Mouse (Mus musculus): ENCODE data around the gene Zfp423. TPM values are rescaled to one million over a fixed set of nuclear protein-coding genes. Genes with fewer than 3 reads are reported as not detected.
A peak's percentile ranks its signal among the peaks of the same experiment; 100 is the strongest.

Gene Zfp423
- total RNA-seq, 2 experiments from 2014 or later = 25.4 to 32.6 TPM

DNA sequence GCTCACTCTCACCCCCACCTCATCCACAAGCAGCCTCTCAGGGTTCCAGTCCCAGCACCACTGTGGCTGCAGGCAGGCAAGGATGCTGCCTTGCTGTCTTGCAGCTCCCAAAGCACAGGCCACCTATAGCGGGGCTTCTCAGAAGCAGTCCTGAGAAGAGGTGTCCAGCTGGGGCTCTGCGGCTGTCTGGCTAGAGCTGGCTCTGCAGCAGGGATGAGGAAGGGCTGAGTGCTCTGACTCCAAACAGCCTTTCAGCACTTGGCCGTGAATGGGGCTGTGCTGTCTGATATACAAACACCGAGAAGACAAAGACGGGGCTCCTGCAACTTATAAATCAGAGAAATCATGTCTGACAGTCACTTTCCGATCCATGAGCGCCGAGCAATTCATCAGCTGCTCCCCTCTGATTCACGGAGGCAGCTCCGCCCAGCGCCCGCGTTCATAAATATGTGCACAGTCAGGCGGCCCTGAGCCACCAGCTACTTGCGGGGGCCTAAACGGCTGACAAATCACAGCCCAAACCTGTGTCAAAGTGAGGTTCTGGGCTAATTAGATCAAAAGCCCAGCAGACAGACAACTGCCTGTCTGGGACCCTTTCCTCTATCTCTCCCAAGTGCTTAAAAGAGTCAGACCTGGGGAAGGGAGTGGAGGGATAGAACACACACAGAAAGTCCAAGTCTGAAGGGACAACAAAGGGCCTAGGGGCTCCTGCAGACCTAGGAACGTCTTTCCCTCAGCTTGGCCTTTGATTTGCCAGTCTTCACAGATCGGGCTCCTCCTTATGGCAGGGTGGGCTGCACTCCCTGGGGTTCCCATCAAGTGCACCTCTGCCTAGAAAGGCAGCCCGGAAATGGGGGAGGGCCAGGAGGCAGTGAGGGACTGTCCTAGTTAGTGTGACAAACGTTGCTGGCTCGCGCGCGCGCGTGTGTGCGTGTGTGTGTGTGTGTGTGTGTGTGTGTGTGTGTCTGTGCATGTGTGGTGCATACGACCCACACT, 269.0 kb downstream of the Zfp423 start:
- Histone ChIP-seq H3K4me3 (no peak overlapping the region; the same call in 1 of the 2 replicates), H3K27ac (peak overlapping the region; percentile 36; the same call in 1 of the 2 replicates)
- intact Hi-C loops (cut with DNase I) = no loop called here
- no peak for TF ChIP-seq CTCF (IDR thresholded peaks at IDR 0.05)
- DNase-seq (ENCODE audit: extremely low spot score in 1 of 2, low spot score in 2 of 2) = peak in 1 of 2 experiments; percentile 32

DNA sequence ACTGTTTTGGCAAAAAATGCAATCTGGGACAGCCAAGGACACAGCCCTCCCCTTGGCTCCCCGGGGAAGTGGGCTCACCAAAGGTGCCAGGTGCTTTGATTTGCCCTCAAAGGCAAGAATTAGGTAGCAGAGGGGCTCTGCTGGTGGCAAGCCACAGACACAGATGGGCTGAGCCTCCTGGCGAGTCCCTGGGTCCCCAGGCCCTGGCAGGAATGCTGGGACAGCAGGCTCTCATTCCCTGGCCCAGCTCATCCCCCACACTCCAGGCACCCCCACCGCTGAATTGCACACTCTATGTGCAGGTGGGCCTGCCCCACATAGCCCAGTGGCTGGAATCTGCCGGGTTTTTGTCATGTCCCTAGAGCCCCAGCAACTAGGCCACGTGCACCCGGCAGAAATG, 270.2 kb downstream of the Zfp423 start:
- intact Hi-C loops (cut with DNase I) = no loop called here
- no peak for DNase-seq (ENCODE audit: extremely low spot score in 1 of 2, low spot score in 2 of 2)
- H3K27ac ChIP-seq = no peak overlapping the region
- TF ChIP-seq CTCF (IDR thresholded peaks at IDR 0.05) = no peak
- H3K4me3 ChIP-seq = no peak overlapping the region

DNA sequence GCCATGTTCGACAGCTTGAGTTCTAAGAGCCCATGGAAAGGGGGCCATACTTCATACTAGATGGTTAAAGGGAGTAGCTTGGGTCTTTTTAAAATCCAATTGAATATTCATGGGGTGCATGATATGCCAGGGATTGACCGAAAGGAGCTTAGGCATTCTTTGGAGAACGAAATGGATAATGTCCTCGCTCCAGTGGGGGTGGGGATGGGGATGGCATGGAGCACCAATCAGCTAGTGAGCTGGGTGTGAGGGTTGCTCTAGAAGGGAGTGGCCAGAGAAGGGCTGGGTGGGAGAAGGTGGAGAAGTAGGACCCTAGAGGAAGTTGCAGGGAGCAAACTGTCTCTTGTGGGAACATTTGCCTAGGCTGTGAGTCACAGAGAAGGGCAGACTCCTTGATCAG, 271.0 kb downstream of the Zfp423 start:
- no peak for DNase-seq (ENCODE audit: extremely low spot score in 1 of 2, low spot score in 2 of 2)
- intact Hi-C loops (cut with DNase I) = no loop called here
- H3K4me3 ChIP-seq = no peak overlapping the region
- TF ChIP-seq CTCF (IDR thresholded peaks at IDR 0.05) = no peak
- H3K27ac ChIP-seq = no peak overlapping the region

DNA sequence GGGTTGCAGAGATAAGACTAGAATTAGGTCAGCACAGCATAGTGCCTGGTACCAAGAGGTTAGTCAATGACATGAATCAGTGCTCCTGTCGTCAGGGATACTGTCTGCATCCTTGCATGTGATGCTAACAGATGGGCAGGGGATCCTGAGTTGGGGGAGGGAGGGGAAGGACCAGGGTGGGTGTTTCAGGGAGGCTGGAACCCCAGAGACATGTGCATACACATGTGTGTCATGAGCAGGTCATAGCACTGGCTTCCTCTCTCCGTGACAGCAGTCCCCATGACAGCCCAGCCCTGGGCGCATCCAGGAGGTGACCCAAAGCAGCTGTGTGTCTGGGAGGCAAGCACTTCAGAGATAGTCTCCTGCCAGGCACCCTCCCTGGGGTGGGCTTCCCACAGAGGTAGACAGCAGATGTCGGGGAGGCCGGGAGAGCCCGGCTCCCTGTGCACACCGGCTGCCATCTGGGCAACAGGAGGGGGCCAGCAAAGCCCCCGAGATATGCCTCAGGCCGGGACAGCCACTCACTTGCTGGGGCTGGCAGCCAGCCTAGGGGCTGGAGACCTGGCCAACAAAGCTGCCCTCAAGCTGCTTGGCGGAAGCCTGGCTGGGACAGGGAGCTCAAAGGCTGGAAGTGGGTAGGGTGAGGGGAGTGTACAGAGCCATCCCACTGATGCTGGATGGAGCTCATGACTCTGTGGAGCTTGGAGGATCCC, 272.3 kb downstream of the Zfp423 start:
- Histone ChIP-seq H3K4me3 (no peak overlapping the region), H3K27ac (no peak overlapping the region)
- intact Hi-C loops (cut with DNase I) = no loop called here
- DNase-seq (ENCODE audit: extremely low spot score in 1 of 2, low spot score in 2 of 2) = no peak
- TF ChIP-seq CTCF (IDR thresholded peaks at IDR 0.05) = no peak

DNA sequence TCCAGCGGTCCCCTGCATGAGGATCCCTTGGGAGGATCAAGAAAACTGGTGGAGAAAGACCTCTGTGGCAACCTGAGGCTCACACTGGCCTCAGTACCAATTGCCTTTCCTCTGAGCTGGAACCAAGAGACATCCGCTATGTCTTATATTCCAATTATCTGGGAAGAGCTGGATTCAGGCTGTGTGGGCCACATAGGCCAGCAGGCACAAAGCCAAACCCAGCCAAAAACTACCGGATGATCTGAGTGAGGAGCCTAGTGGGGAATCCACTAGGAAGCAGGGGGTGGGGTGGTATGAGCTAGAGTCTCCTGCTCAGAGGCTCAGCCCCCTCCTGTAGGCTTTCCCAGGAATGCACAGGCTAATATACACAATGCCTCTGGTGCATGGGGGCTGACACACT, 273.4 kb downstream of the Zfp423 start:
- DNase-seq (ENCODE audit: extremely low spot score in 1 of 2, low spot score in 2 of 2) = no peak
- intact Hi-C loops (cut with DNase I) = no loop called here
- no peak for TF ChIP-seq CTCF (IDR thresholded peaks at IDR 0.05)
- Histone ChIP-seq H3K27ac (no peak overlapping the region), H3K4me3 (no peak overlapping the region)

DNA sequence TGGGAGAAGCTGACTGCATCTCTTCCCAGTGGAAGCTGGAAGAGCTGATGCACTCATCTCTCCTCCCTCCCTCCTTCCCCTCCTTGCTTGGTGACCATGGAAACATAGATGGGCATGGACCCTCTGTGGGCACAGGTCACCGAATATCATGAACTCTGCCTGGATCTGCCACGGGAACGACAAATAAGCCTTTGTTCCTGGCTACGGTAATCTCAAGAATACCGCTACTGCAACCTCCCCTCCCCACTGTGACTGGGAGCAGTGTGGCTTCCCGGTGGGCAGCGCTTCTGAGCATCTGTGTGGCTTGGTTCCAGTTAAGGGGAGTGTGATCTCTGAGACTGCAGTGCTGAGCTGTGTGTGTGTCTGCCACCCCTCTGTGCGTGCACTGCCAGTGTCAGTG, 274.0 kb downstream of the Zfp423 start:
- Histone ChIP-seq H3K27ac (no peak overlapping the region), H3K4me3 (no peak overlapping the region)
- TF ChIP-seq CTCF (IDR thresholded peaks at IDR 0.05) = no peak
- DNase-seq (ENCODE audit: extremely low spot score in 1 of 2, low spot score in 2 of 2) = no peak
- intact Hi-C loops (cut with DNase I) = no loop called here

DNA sequence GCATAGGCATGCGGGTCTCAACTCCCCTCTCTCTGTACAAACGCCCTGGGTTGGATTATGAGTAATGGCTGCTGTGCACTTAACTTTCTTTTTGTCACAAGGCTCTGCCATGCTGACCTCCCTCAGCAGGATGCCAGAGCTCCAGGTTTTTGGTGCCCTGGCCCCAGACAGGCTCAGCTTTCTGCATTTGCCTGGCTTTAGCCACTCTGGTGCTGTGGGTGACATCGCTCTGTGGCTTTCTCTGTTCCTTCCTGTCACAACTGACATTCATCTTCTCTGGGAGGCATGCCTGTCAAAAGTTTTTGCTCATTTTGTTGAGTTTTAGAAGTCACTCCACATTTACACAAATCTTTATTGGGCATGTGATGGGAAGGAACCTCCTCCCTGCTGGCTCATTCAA, 277.3 kb downstream of the Zfp423 start:
- intact Hi-C loops (cut with DNase I) = no loop called here

DNA sequence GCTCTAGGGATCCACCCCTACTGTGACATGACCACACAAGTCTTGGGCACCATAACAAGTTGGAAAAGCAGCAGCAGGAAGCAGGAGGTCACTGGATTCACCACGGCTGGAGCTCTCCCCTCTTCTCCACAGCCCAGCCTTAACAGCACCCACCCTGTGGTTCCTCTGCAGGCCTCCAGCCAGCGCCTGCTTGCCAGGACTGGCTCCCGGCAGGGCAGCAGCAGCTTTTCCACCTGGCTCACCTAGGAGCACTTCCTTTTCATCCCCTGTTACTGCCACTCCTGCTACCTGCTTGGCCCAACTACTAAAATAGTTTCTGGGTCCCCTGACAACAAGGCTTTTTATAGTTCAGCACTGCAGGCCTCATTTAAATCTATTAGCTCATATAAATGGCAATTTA, 279.4 kb downstream of the Zfp423 start:
- intact Hi-C loops (cut with DNase I) = no loop called here
- no peak for TF ChIP-seq CTCF (IDR thresholded peaks at IDR 0.05)
- Histone ChIP-seq H3K4me3 (no peak overlapping the region), H3K27ac (no peak overlapping the region)
- DNase-seq (ENCODE audit: extremely low spot score in 1 of 2, low spot score in 2 of 2) = no peak

More for the DNA sequence above, 277.3 kb downstream of the Zfp423 start:
- TF ChIP-seq CTCF (IDR thresholded peaks at IDR 0.05) = no peak
- H3K27ac ChIP-seq = no peak overlapping the region
- no peak for DNase-seq (ENCODE audit: extremely low spot score in 1 of 2, low spot score in 2 of 2)
- H3K4me3 ChIP-seq = no peak overlapping the region

DNA sequence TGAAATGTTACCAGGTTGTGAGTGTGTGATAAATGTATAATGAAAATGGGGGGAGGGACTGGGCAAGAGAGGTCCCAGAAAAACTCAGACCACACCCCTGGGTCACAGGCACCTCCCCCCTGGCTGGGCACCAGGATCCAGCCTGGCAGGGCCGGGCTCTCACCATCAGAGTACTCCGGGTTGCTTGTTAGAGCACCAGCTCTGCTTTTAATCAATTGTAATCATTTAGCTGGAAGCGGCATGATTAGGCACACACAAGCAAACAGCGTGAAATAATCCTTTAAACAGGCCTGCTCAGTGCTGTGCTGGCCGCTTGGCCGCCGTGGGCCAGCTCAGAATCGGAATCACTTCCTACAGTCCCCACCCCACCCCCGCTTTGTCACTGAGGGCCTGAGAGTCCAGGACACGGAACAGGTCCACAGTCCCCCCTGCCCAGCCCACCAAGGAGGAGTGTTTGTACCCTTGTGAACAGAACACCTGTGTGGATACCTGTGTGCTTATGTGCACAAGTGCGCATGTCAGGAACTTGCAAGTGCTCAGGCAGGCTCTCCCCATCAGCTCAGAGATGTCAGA, 279.9 kb downstream of the Zfp423 start:
- Histone ChIP-seq H3K4me3 (no peak overlapping the region), H3K27ac (no peak overlapping the region)
- intact Hi-C loops (cut with DNase I) = no loop called here

DNA sequence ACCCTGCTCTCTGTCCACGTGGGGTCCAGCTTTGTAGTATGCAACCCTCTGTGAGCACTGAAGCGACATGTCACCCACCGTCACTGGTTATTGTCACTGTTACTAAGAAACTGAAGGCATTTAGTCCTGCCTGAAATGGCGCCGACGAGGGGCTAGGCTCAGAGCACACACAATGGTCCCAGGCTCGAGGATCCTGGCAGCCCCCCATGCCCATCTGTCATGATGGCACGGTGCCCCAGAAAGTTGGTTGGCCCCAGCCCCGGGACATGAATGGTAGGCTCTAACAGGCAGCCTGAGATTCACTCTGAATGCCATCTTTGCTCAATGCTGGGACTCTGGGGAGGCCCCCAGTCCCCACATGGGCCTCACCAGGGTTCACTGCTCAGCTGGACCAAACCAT, 284.0 kb downstream of the Zfp423 start:
- H3K27ac ChIP-seq = no peak overlapping the region
- TF ChIP-seq CTCF (IDR thresholded peaks at IDR 0.05) = no peak
- intact Hi-C loops (cut with DNase I) = no loop called here
- DNase-seq (ENCODE audit: extremely low spot score in 1 of 2, low spot score in 2 of 2) = no peak
- H3K4me3 ChIP-seq = no peak overlapping the region

More for the DNA sequence above, 279.9 kb downstream of the Zfp423 start:
- DNase-seq (ENCODE audit: extremely low spot score in 1 of 2, low spot score in 2 of 2) = no peak
- TF ChIP-seq CTCF (IDR thresholded peaks at IDR 0.05) = no peak

DNA sequence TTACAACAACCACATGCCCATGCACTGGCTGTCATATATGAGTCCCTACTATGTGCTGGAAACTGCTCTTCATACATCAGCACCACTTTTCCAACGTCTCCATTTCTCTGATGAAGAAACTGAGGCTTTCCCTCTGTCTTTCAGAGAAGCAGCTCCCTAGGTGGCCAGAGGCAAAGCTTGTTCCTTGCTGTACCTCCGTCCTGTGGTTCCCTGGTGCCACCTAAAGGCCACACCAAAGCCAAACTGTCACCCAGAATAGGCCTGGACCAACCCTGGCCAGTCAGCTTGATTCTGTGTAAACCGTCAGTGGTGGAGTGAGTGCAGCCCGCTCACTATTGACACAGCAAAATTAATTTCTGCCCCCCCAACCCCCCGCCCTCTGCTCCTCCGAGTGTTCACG, 285.2 kb downstream of the Zfp423 start:
- peak; percentile 20 for TF ChIP-seq CTCF (IDR thresholded peaks at IDR 0.05)
- intact Hi-C loops (cut with DNase I) = no loop called here
- Histone ChIP-seq H3K4me3 (no peak overlapping the region), H3K27ac (no peak overlapping the region)
- no peak for DNase-seq (ENCODE audit: extremely low spot score in 1 of 2, low spot score in 2 of 2)

DNA sequence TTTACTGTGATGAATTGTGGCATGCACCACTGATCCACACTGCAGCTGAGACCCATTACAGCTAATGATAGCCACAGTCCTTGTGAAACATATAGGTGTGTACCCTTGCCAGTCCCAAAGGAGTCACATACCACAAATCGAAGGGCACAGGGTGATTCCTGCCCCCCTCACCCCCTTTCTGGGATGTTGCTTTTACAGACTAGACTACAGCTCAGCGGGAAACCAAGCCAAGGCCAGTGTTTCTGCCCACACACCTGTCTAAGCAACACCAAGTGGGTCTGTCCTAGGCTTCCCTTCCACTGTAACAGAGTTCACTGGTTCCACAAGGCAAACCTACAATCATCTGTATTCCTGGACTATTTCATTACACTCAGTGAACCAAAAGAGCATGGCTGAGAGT, 287.2 kb downstream of the Zfp423 start:
- DNase-seq (ENCODE audit: extremely low spot score in 1 of 2, low spot score in 2 of 2) = no peak
- TF ChIP-seq CTCF (IDR thresholded peaks at IDR 0.05) = no peak
- H3K4me3 ChIP-seq = no peak overlapping the region
- H3K27ac ChIP-seq = 0 out of 2 replicates have a peak overlapping the region, but pooled peaks have one; percentile 28
- intact Hi-C loops (cut with DNase I) = no loop called here

Measured in left cerebral cortex, adult 2 months (tissue).